Mouse (Mus musculus) Patski (cell line): Measurements from ENCODE around the gene Cd300a. TPM values are rescaled to one million over a fixed set of nuclear protein-coding genes. Genes with fewer than 3 reads are reported as not detected.

Experiments
- ATAC-seq: fragments of 100-300 bp; one replicate; pipeline ENCODE4 v1.8.0; 2021
- CTCF ChIA-PET: fragments of 350-600 bp; sonication (Branson Sonifier 250); formaldehyde crosslinking; loops from one replicate; lab custom pipeline; 2022; ENCODE audit warnings: inconsistent platforms; lab: Charles Lee
- POLR2A ChIA-PET: fragments of 350-600 bp; sonication (Branson Sonifier 250); formaldehyde crosslinking; loops from one replicate; lab custom pipeline; 2022; ENCODE audit warnings: antibody characterized with exemption, inconsistent platforms; lab: Charles Lee
- DNase-seq: peaks from one replicate; pipeline ENCODE4 v3.0.0-alpha.2; 2011; ENCODE audit warnings: low read depth, low spot score
- H3K27me3 ChIP-seq: fragments of 371-371 bp; one replicate; pipeline ENCODE4 v1.5.1; 2021
- CTCF ChIP-seq: fragments of 100-300 bp; IDR thresholded peaks from one replicate; pipeline ENCODE4 v1.5.1; 2021
- in situ Hi-C: fragments of 300-500 bp; cut with MboI; formaldehyde crosslinking; loops from 3 replicates; pipeline ENCODE4 v1.11.1; 2018; ENCODE audit warnings: low pct_unique_long_range_greater_than_20kb, mixed read lengths
- polyA plus RNA-seq: library from polyadenylated mRNA; unstranded; gene quantifications from one replicate; pipeline ENCODE4 v1.2.3, GENCODE M21; 2021

Cd300a gene
- polyA plus RNA-seq, 1 experiment from 2014 or later: 0.78 TPM

GRCm38 (mm10) chr11:114865999-114866398 lies 23.8 kb upstream of the Cd300a start:
- H3K27me3 ChIP-seq: no peaks in the 10 kb centered on the region
- TF ChIP-seq CTCF: no peak
- ChIA-PET CTCF (interaction anchor here (0.8 to 2.2 kb wide), 5 partner anchors 9 to 54 kb away, joined by 3 to 11 read pairs (median 3); no protein-coding TSS in a partner anchor), POLR2A (interaction anchor here (0.7 to 2.3 kb wide), 5 partner anchors 8 to 47 kb away, joined by 3 to 6 read pairs (median 5); no protein-coding TSS in a partner anchor)
- in situ Hi-C loops: no loop called here
- ATAC-seq: no peak
- no peak for DNase-seq

GRCm38 (mm10) chr11:114866486-114867360 lies 23.1 kb upstream of the Cd300a start:
- H3K27me3 ChIP-seq: no peaks in the 10 kb centered on the region
- no peak for DNase-seq
- ATAC-seq: peak; percentile 6
- TF ChIP-seq CTCF: no peak
- in situ Hi-C loops: no loop called here
- CTCF ChIA-PET: interaction anchor here (0.7 to 2.2 kb wide), 10 partner anchors 10 to 54 kb away, joined by 3 to 11 read pairs (median 4); no protein-coding TSS in a partner anchor
- POLR2A ChIA-PET: interaction anchor here (0.7 to 2.3 kb wide), 5 partner anchors 8 to 48 kb away, joined by 3 to 6 read pairs (median 5); no protein-coding TSS in a partner anchor

DNA sequence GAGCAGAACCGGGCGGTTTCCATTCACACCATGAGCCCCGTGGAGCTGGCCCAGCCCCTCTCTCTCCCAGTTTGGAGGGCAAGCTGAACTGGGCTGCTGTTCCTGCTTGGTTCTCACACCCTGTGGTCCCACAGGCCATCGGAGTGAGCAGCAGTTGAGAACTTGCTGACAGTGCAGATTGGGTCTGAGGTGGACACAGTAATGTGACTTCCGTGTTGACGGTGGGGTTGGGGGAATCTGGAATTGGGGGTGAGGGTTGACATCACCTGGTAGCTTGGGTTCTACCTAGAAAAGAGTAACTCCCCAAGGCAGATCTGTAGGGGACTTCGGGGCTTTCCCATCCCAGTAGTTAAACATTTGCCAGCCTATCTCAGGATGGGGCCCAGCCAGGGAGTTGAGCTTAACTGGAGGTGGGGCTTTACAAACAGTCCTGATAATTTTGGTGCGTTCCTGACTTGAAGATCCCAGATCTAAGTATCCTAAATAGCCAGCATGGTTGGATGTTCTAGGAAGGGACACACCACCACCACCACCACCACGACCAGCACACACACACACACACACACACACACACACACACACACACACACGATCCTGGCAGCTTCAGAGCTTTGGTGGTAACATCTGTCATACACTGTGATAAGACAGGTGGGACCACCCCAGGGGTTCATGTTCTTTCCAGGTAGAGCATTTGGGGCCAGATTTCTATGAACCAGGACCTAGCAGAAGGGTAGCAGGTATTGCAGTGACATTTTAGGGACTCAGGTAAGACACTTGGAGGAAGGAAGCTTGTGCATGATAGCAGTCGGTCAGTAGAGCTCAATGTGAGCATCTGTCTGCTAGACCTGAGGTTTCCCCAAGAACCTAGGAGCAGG lies 22.2 kb upstream of the Cd300a start:
- ATAC-seq (peak; percentile 64), DNase-seq (no peak)
- CTCF ChIA-PET: interaction anchor here (0.7 to 2.2 kb wide), 9 partner anchors 10 to 55 kb away, joined by 3 to 11 read pairs (median 4); no protein-coding TSS in a partner anchor
- TF ChIP-seq CTCF: no peak
- POLR2A ChIA-PET: interaction anchor here (0.6 to 1.3 kb wide), 4 partner anchors 13 to 1220 kb away, joined by 3 to 6 read pairs (median 4); no protein-coding TSS in a partner anchor
- in situ Hi-C loops: no loop called here
- H3K27me3 ChIP-seq: no peaks in the 10 kb centered on the region

DNA sequence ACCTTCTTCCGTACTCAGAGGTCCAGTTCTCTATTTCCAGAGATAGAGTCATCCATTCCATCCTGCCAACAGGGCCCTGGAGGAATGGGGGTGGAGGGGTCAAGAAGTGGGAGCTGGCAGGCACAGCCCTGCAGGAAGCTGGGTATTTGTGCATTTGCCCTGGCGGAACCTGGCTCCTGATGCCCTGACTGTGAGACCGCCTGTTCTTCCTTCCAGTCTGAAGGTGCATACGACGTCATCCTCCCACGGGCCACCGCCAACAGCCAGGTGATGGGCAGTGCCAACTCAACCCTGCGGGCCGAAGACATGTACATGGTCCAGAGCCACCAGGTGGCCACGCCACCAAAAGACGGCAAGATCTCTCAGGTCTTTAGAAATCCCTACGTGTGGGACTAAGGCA lies 21.6 kb upstream of the Cd300a start:
- ChIA-PET CTCF (interaction anchor here (1.5 to 2.2 kb wide), 2 partner anchors 42 to 45 kb away, joined by 4 to 5 read pairs; no protein-coding TSS in a partner anchor), POLR2A (interaction anchor here (0.6 to 1.2 kb wide), 3 partner anchors 14 to 1221 kb away, joined by 3 to 6 read pairs (median 3); no protein-coding TSS in a partner anchor)
- no peak for TF ChIP-seq CTCF
- DNase-seq: no peak
- ATAC-seq: no peak
- in situ Hi-C loops: no loop called here
- no peaks in the 10 kb centered on the region for H3K27me3 ChIP-seq

DNA sequence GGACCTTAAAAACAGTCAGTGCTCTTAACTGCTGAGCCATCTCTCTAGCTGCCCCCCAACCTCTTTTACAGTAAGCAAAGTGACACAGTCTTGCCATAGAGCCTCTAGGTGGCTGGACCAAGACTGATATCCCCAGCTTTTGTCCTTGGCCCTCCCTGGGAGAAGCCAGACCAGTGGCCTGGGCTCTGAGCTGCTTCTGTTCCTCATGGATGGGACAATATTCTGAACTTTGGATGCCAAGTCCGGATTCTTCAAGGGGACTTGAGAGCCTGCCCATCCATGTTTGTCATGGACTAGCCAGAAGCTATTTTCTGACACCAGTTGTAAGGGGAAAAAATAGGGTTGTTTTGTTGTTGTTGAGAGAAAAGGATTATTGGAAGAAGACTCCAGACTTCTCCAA lies 20.1 kb upstream of the Cd300a start:
- in situ Hi-C loops: no loop called here
- no peak for ATAC-seq
- no peaks in the 10 kb centered on the region for H3K27me3 ChIP-seq
- no peak for DNase-seq
- TF ChIP-seq CTCF: no peak
- POLR2A ChIA-PET: no interaction called here
- CTCF ChIA-PET: no interaction called here

DNA sequence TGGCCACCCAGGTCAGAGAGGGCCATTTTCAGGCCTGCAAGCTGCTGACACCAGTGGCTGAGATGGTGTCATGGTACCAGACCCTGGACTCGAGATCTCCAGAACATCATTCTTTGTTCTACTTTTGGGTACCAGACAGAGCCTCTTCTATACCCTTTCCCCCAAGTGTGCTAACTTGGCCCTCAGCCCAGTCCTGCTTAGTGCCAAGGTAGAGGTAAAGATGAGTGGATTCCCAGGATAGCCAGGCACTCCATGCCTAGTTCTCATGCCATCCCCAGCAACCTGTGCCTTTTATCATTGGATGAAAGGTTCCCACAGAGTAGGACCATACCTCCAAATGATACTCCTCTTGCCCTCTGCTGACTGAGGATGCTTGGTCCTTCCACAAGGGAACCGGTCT lies 18.3 kb upstream of the Cd300a start:
- CTCF ChIA-PET: no interaction called here
- TF ChIP-seq CTCF: no peak
- no peak for DNase-seq
- in situ Hi-C loops: no loop called here
- no peak for ATAC-seq
- POLR2A ChIA-PET: interaction anchor here (0.7 to 2.7 kb wide), 2 partner anchors 53 to 302 kb away, joined by 6 to 9 read pairs; no protein-coding TSS in a partner anchor
- no peaks in the 10 kb centered on the region for H3K27me3 ChIP-seq

- ChIA-PET POLR2A (interaction anchor here (0.8 to 2.7 kb wide), 4 partner anchors 7 to 59 kb away, joined by 3 to 9 read pairs (median 8); partner anchors contain the start of gene Gprc5c), CTCF (interaction anchor here (1.3 to 1.5 kb wide), 2 partner anchors 11 to 14 kb away, joined by 3 to 5 read pairs; no protein-coding TSS in a partner anchor)
- no peak for TF ChIP-seq CTCF
- in situ Hi-C loops: no loop called here
- H3K27me3 ChIP-seq: no peaks in the 10 kb centered on the region
- no peak for ATAC-seq
- no peak for DNase-seq
Observed at GRCm38 (mm10) chr11:114873022-114873817, 16.6 kb upstream of the Cd300a start.

DNA sequence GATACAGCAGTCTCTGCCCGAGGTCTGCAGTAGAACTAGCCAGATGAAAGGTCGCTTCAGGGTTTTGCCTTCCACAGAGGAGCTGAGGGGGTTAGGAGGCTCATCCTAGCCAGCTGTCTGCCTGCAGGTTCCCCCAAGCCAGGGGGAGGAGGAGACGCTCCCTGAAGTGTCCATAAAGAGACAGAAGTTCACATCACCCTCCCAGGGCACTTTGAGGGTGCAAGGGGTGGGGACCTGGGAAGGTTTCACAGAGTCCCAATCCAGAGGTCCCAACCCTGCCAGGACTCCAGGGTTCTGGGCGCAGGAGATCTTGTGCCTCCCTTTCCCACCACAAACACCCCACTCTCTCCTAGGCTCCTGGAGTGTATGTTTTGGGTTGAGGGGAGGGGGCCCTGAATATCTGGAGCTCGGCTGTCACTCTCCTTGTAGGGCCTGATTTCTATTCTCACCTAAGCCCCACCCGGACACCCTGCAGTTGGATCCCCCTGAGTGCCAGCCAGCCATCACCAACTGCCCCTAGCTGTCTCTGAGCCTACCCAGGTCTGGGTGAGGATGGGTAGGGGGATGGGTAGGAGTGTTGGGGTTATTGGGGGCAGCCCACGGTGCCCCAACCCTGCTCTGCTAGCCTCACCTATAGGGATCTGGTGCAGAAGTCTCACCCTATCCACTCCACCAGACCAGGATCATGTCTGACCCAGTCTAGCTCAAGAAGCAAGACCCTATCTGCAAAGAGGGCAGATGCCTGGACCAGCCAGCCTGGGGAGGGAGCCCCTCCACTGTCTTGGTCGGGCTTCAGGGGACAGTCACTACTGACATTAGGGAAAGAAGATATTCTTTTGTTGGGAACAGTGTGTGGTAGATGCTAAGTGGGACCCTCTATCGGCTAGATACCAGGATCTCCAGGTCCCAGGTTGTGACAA lies 15.4 kb upstream of the Cd300a start:
- DNase-seq (no peak), ATAC-seq (no peak)
- in situ Hi-C loops: loop anchor here (5.0 kb wide), 2 partner anchors 38 to 57 kb away; no protein-coding TSS in a partner anchor
- ChIA-PET POLR2A (interaction anchor here (0.7 to 2.7 kb wide), 5 partner anchors 9 to 56 kb away, joined by 3 to 9 read pairs (median 6); partner anchors contain the start of gene Gprc5c), CTCF (interaction anchor here (1.3 kb wide), 1 partner anchor 12 kb away, joined by 3 read pairs; no protein-coding TSS in a partner anchor)
- no peak for TF ChIP-seq CTCF
- no peaks in the 10 kb centered on the region for H3K27me3 ChIP-seq
